Mouse (Mus musculus) hindbrain, embryonic 12.5 days (tissue): ENCODE data around the gene Gm13212. TPM values are rescaled to one million over a fixed set of nuclear protein-coding genes. Genes with fewer than 3 reads are reported as not detected.
"Not testable (repeated sequence)": the region's sequence is repeated elsewhere in the genome, so short reads cannot be mapped to it uniquely, and the experiment has no call there.

Experiments
- ATAC-seq: fragments of 200-750 bp; cut with Nextera tagmentation; 2 replicates; pipeline ENCODE4 v1.8.0; 2017; ENCODE audit warnings: moderate TSS enrichment; ENCODE audit not compliant: low FRiP score
- H3K27ac ChIP-seq: fragments of 300-500 bp; sonication (generic); 2 replicates; pipeline ENCODE4 v1.5.1; 2016; ENCODE audit warnings: mild to moderate bottlenecking
- H3K27me3 ChIP-seq: fragments of 300-500 bp; sonication (generic); 2 replicates; pipeline ENCODE4 v1.6.1; 2016; ENCODE audit warnings: mild to moderate bottlenecking
- H3K36me3 ChIP-seq: fragments of 300-500 bp; sonication (generic); 2 replicates; pipeline ENCODE4 v1.6.1; 2016; ENCODE audit warnings: mild to moderate bottlenecking
- H3K4me1 ChIP-seq: fragments of 300-500 bp; sonication (generic); 2 replicates; pipeline ENCODE4 v1.6.1; 2016
- H3K4me2 ChIP-seq: fragments of 300-500 bp; sonication (generic); replicated peaks from 2 replicates; pipeline ENCODE4 v1.6.1; 2016; ENCODE audit warnings: mild to moderate bottlenecking
- H3K4me3 ChIP-seq: fragments of 300-500 bp; sonication (generic); 2 replicates; pipeline ENCODE4 v1.5.1; 2016; ENCODE audit warnings: mild to moderate bottlenecking
- H3K9ac ChIP-seq: fragments of 300-500 bp; sonication (generic); 2 replicates; pipeline ENCODE4 v1.6.1; 2016; ENCODE audit warnings: mild to moderate bottlenecking, moderate library complexity
- H3K9me3 ChIP-seq: fragments of 300-500 bp; sonication (generic); replicated peaks from 2 replicates; pipeline ENCODE4 v1.6.1; 2016; ENCODE audit warnings: mild to moderate bottlenecking
- WGBS: fragments of 180-500 bp; shearing (Covaris S2); methylation state at CpG from one replicate; pipeline ENCODE4 v1.1.7; 2016; 5-methylcytosine and 5-hydroxymethylcytosine counted together
- polyA plus RNA-seq: library from polyadenylated mRNA; unstranded; fragments of >200 nt; fragmentation: Nextera tagmentation; extraction: Ambion mirVana; gene quantifications from 2 replicates; pipeline ENCODE4 v1.2.1, GENCODE M21; 2016

Gene Gm13212
- 0.57 and 0.84 TPM in 2 replicates for polyA plus RNA-seq

GRCm38 (mm10) chr4:145585078-145585477 lies at the start of gene Gm13212:
Gm13212 (plus strand) TSS chr4:145585166.
- H3K4me1 ChIP-seq, H3K4me3 ChIP-seq, H3K9ac ChIP-seq, H3K4me2 ChIP-seq, H3K27me3 ChIP-seq, H3K36me3 ChIP-seq, H3K27ac ChIP-seq, ATAC-seq: not testable (repeated sequence)
- 21% methylated on average over 11 of the region's 11 CpGs for whole genome bisulfite sequencing
- H3K9me3 ChIP-seq = peaks cover 10% of the 10 kb centered on the region

GRCm38 (mm10) chr4:145543861-145544260 lies 41.1 kb upstream of the Gm13212 start:
- not testable (repeated sequence) for ATAC-seq, H3K4me2 ChIP-seq, H3K36me3 ChIP-seq, H3K27ac ChIP-seq, H3K9ac ChIP-seq, H3K4me1 ChIP-seq, H3K4me3 ChIP-seq, H3K27me3 ChIP-seq
- WGBS = 82% methylated on average over 5 of the region's 5 CpGs
- H3K9me3 ChIP-seq = peaks cover 38% of the 10 kb centered on the region

- ATAC-seq, H3K36me3 ChIP-seq, H3K4me1 ChIP-seq, H3K27ac ChIP-seq, H3K27me3 ChIP-seq, H3K9ac ChIP-seq, H3K4me2 ChIP-seq, H3K4me3 ChIP-seq: not testable (repeated sequence)
- H3K9me3 ChIP-seq = peaks cover 37% of the 10 kb centered on the region
- 30% methylated on average over 2 of the region's 2 CpGs for WGBS
Observed at GRCm38 (mm10) chr4:145545106-145545505, 39.9 kb upstream of the Gm13212 start.

- not testable (repeated sequence) for H3K4me3 ChIP-seq, H3K9ac ChIP-seq, H3K4me1 ChIP-seq, H3K36me3 ChIP-seq, H3K4me2 ChIP-seq, H3K27ac ChIP-seq, H3K27me3 ChIP-seq
- 74% methylated on average over 6 of the region's 6 CpGs for whole genome bisulfite sequencing
- peak; percentile 40; the same call in 1 of the 2 replicates for ATAC-seq
- peaks cover 40% of the 10 kb centered on the region for H3K9me3 ChIP-seq
Observed at GRCm38 (mm10) chr4:145545734-145546349, 39.1 kb upstream of the Gm13212 start.

GRCm38 (mm10) chr4:145546477-145546876 lies 38.5 kb upstream of the Gm13212 start:
- H3K9ac ChIP-seq, ATAC-seq, H3K27ac ChIP-seq, H3K27me3 ChIP-seq, H3K36me3 ChIP-seq, H3K4me3 ChIP-seq, H3K4me2 ChIP-seq, H3K4me1 ChIP-seq: not testable (repeated sequence)
- WGBS = 92% methylated on average over 3 of the region's 3 CpGs
- H3K9me3 ChIP-seq = peaks cover 36% of the 10 kb centered on the region

GRCm38 (mm10) chr4:145556680-145557079 lies 28.3 kb upstream of the Gm13212 start:
- Histone ChIP-seq H3K4me1 (no peaks in the 10 kb centered on the region), H3K4me3 (no peak overlapping the region), H3K36me3 (no peaks in the 10 kb centered on the region), H3K27ac (no peak overlapping the region), H3K27me3 (no peaks in the 10 kb centered on the region), H3K4me2 (no peak overlapping the region), H3K9ac (no peak overlapping the region), H3K9me3 (peaks cover 43% of the 10 kb centered on the region)
- 70% methylated on average over 1 of the region's 1 CpGs for WGBS
- ATAC-seq = no peak

GRCm38 (mm10) chr4:145559505-145560099 lies 25.4 kb upstream of the Gm13212 start:
- no peak overlapping the region for H3K9ac ChIP-seq
- no peaks in the 10 kb centered on the region for H3K36me3 ChIP-seq
- H3K9me3 ChIP-seq = peaks cover 43% of the 10 kb centered on the region
- 44% methylated on average over 3 of the region's 3 CpGs for WGBS
- no peak overlapping the region for H3K27ac ChIP-seq
- no peak for ATAC-seq
- H3K4me3 ChIP-seq = no peak overlapping the region
- H3K4me1 ChIP-seq = no peaks in the 10 kb centered on the region
- no peaks in the 10 kb centered on the region for H3K27me3 ChIP-seq
- no peak overlapping the region for H3K4me2 ChIP-seq

- Histone ChIP-seq H3K4me1 (no peaks in the 10 kb centered on the region), H3K9me3 (peaks cover 43% of the 10 kb centered on the region), H3K9ac (no peak overlapping the region), H3K27ac (no peak overlapping the region), H3K4me3 (no peak overlapping the region), H3K36me3 (no peaks in the 10 kb centered on the region), H3K4me2 (no peak overlapping the region), H3K27me3 (no peaks in the 10 kb centered on the region)
- ATAC-seq = no peak
- 72% methylated on average over 3 of the region's 3 CpGs for WGBS
Observed at GRCm38 (mm10) chr4:145564111-145564821, 20.7 kb upstream of the Gm13212 start.

GRCm38 (mm10) chr4:145570461-145570860 lies 14.5 kb upstream of the Gm13212 start:
- H3K27me3 ChIP-seq, H3K4me3 ChIP-seq, H3K4me2 ChIP-seq, H3K27ac ChIP-seq, H3K4me1 ChIP-seq, H3K9ac ChIP-seq, ATAC-seq, H3K36me3 ChIP-seq: not testable (repeated sequence)
- H3K9me3 ChIP-seq = peaks cover 14% of the 10 kb centered on the region
- 86% methylated on average over 7 of the region's 10 CpGs for WGBS

GRCm38 (mm10) chr4:145576623-145577022 lies 8.3 kb upstream of the Gm13212 start:
- H3K4me1 ChIP-seq, H3K4me2 ChIP-seq, H3K27ac ChIP-seq, ATAC-seq, H3K9ac ChIP-seq, H3K27me3 ChIP-seq, H3K36me3 ChIP-seq, H3K4me3 ChIP-seq: not testable (repeated sequence)
- H3K9me3 ChIP-seq = peaks cover 26% of the 10 kb centered on the region
- WGBS = 92% methylated on average over 8 of the region's 8 CpGs

GRCm38 (mm10) chr4:145580333-145580732 lies 4.6 kb upstream of the Gm13212 start:
- H3K36me3 ChIP-seq, H3K27me3 ChIP-seq, H3K4me2 ChIP-seq, ATAC-seq, H3K4me3 ChIP-seq, H3K4me1 ChIP-seq, H3K9ac ChIP-seq, H3K27ac ChIP-seq: not testable (repeated sequence)
- H3K9me3 ChIP-seq = peaks cover 22% of the 10 kb centered on the region
- 93% methylated on average over 1 of the region's 1 CpGs for WGBS

- H3K27ac ChIP-seq, H3K4me2 ChIP-seq, H3K4me1 ChIP-seq, ATAC-seq, H3K36me3 ChIP-seq, H3K4me3 ChIP-seq, H3K27me3 ChIP-seq, H3K9me3 ChIP-seq, H3K9ac ChIP-seq: not testable (repeated sequence)
- WGBS = 79% methylated on average over 2 of the region's 2 CpGs
Observed at GRCm38 (mm10) chr4:145586046-145586445, 1.1 kb downstream of the Gm13212 start.
